Mouse (Mus musculus) liver, adult 2 months (tissue): ENCODE measurements around the gene C2cd5.

Experiments
- CTCF ChIP-seq: fragments of 200-500 bp; IDR thresholded peaks from 2 replicates; pipeline ENCODE4 v1.5.1; 2011; ENCODE audit warnings: low read depth, low read length, control low read depth
- POLR2A ChIP-seq: fragments of 200-500 bp; IDR thresholded peaks from 2 replicates; pipeline ENCODE4 v1.6.1; 2011; ENCODE audit warnings: low read length, control low read depth; ENCODE audit not compliant: insufficient read depth; ENCODE audit errors: extremely low read depth

DNA sequence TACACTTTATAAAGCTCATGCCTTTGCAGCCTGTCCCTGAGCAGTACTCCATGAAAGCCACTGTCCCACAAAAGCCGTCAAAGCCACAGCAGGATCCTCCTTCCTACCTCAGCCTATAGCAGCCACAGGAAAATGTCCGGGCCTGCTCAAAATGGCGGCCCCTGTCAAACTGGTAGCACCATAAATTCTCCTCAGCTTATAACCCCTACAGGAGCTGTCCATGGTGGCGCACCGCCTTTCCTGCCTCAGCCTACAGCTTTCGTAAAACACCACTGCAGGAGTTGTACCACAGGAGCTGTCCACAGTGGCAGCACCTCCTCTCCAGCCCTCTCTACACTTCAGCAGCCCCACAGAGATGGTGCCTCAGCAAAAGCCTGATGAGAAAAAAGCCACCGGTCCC is 29.5 kb upstream of the C2cd5 start:
- TF ChIP-seq CTCF (no peak), POLR2A (no peak)
